11 mouse cellular contexts compared by ENCODE assay signal in the genomic region with DNA sequence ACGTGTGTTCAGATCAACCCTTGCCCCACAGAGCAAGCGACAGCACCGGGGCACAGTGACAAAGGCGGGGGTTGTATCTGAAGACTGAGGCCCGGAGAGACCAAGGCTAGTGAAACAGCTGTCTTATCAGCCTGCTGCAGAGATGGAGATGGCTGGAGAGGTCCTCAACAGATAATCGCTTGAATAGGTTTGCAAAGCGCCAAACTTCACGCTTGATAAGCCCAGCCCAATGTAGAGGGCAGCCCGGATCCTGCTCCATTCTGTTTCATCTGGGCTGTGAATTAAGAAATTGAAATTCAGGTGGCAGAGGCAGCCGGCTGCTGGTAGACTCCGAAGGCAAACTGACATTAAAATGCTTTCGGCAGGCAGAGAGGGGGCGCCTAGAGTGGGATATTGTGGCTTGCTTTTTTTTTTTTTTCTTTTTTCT. TPM values are rescaled to one million over a fixed set of nuclear protein-coding genes. Genes with fewer than 3 reads are reported as not detected.
DNase-seq lines count a peak whose midpoint lies in the region; ATAC-seq and TF ChIP-seq lines count a peak whose summit lies in the region.
"Had no signal": no experiment of that assay in that cellular context is flagged by ENCODE, and none has a peak within 500 bp of the region (broad histone marks: within the 10 kb centered on the region; RNA-seq: fewer than 3 reads in every experiment).

No protein-coding gene starts in this region.

- ATAC-seq in forebrain, embryonic 15.5 days (replicated peaks), result peak; percentile 1; the same call in 1 of the 2 replicates
- ATAC-seq in midbrain, embryonic 11.5 days (ENCODE audit: low FRiP score), result peak; percentile 60
- no peak for ATAC-seq in kidney, embryonic 15.5 days (replicated peaks; ENCODE audit: low FRiP score)
- ATAC-seq: intestine, postnatal 0 days had no signal

- H3K4me2 ChIP-seq in forebrain, embryonic 15.5 days (replicated peaks), result peak overlapping the region; percentile 86
- H3K4me2 ChIP-seq in midbrain, embryonic 11.5 days, result peak overlapping the region; percentile 58
- no peak overlapping the region for H3K4me2 ChIP-seq in kidney, embryonic 15.5 days

- DNase-seq in right cerebral cortex, postnatal 4 days, result peak; percentile 33
- no peak for DNase-seq in right cerebral cortex, adult 2 months (ENCODE audit: low spot score in 2 of 2)
- DNase-seq in midbrain, embryonic 11.5 days (ENCODE audit: low spot score, missing footprints), result peak; percentile 92
- DNase-seq in retina, postnatal 1 day, result peak; percentile 44
- no peak for DNase-seq in lung, adult 2 months
- no peak for DNase-seq in yolk sac, embryonic 10.5 days (ENCODE audit: low spot score)
- DNase-seq: cerebellum, adult 8-10 months; lung, postnatal 10 days had no signal

- peaks cover 27% of the 10 kb centered on the region for H3K4me1 ChIP-seq in forebrain, embryonic 15.5 days
- H3K4me1 ChIP-seq in midbrain, embryonic 11.5 days (ENCODE audit: control insufficient read depth, insufficient read depth, low read length), result peaks cover 16% of the 10 kb centered on the region
- no peaks in the 10 kb centered on the region for H3K4me1 ChIP-seq in lung, adult 2 months (ENCODE audit: control insufficient read depth, insufficient read depth, low read length)
- peaks cover 5% of the 10 kb centered on the region; the same call in 1 of the 2 replicates for H3K4me1 ChIP-seq in kidney, embryonic 15.5 days

- no peak for TF ChIP-seq CTCF in lung, adult 2 months (IDR thresholded peaks at IDR 0.05; ENCODE audit: insufficient read depth, low read length)

- H3K4me3 ChIP-seq in forebrain, embryonic 15.5 days, result peak overlapping the region; percentile 42
- H3K4me3 ChIP-seq in midbrain, embryonic 11.5 days (ENCODE audit: low read depth, low read length), result peak overlapping the region; percentile 28
- no peak overlapping the region for H3K4me3 ChIP-seq in lung, adult 2 months (replicated peaks; ENCODE audit: extremely low read depth, low read depth, low read length)
- H3K4me3 ChIP-seq in kidney, embryonic 15.5 days (replicated peaks), result no peak overlapping the region

- no peaks in the 10 kb centered on the region for H3K36me3 ChIP-seq in forebrain, embryonic 15.5 days
- no peaks in the 10 kb centered on the region for H3K36me3 ChIP-seq in midbrain, embryonic 11.5 days (ENCODE audit: control insufficient read depth, insufficient read depth, low read length)
- H3K36me3 ChIP-seq in kidney, embryonic 15.5 days, result no peaks in the 10 kb centered on the region

- WGBS in forebrain, embryonic 15.5 days, result under 1% methylated on average over 13 of the region's 13 CpGs
- WGBS in midbrain, embryonic 11.5 days, result under 1% methylated on average over 13 of the region's 13 CpGs
- 4% methylated on average over 13 of the region's 13 CpGs for WGBS in lung, adult 2 months
- 3% methylated on average over 13 of the region's 13 CpGs for WGBS in kidney, embryonic 15.5 days

- no peaks in the 10 kb centered on the region for H3K9me3 ChIP-seq in forebrain, embryonic 15.5 days
- H3K9me3 ChIP-seq in midbrain, embryonic 11.5 days (ENCODE audit: control insufficient read depth, low read length), result no peaks in the 10 kb centered on the region
- H3K9me3 ChIP-seq in kidney, embryonic 15.5 days (replicated peaks), result no peaks in the 10 kb centered on the region

- no peak for TF ChIP-seq POLR2A in lung, adult 2 months (IDR thresholded peaks at IDR 0.05; ENCODE audit: borderline replicate concordance, extremely low read depth, low read depth, low read length)

- H3K27ac ChIP-seq in forebrain, embryonic 15.5 days (replicated peaks), result peak overlapping the region; percentile 59; the same call in 1 of the 2 replicates
- peak overlapping the region; percentile 37; the same call in 1 of the 2 replicates for H3K27ac ChIP-seq in midbrain, embryonic 11.5 days (ENCODE audit: low read depth, low read length)
- H3K27ac ChIP-seq in kidney, embryonic 15.5 days, result no peak overlapping the region

- peak overlapping the region; percentile 52 for H3K9ac ChIP-seq in forebrain, embryonic 15.5 days (replicated peaks)
- H3K9ac ChIP-seq in midbrain, embryonic 11.5 days (ENCODE audit: low read length), result peak overlapping the region; percentile 43; the same call in 1 of the 2 replicates
- H3K9ac ChIP-seq in kidney, embryonic 15.5 days, result no peak overlapping the region

- H3K27me3 ChIP-seq in forebrain, embryonic 15.5 days, result no peaks in the 10 kb centered on the region
- H3K27me3 ChIP-seq in midbrain, embryonic 11.5 days (ENCODE audit: control insufficient read depth, insufficient read depth, low read length), result no peaks in the 10 kb centered on the region
- peaks cover 42% of the 10 kb centered on the region for H3K27me3 ChIP-seq in kidney, embryonic 15.5 days

RNA-seq across cellular contexts. Expression of a gene that starts 19.4 kb away (rescaled TPM):
- 144 TPM in 2 replicates for polyA plus RNA-seq in forebrain, embryonic 15.5 days (2015; fragmentation: Nextera tagmentation; extraction: Ambion mirVana)
- 93.7 and 103 TPM in 2 replicates for polyA plus RNA-seq in midbrain, embryonic 11.5 days (2014; fragmentation: Nextera tagmentation; extraction: Ambion mirVana)
- polyA plus RNA-seq in lung, adult 2 months (2012; rRNA removed), result 0.09 TPM in 1 of 2 replicates, not detected in the other
- polyA plus RNA-seq in kidney, embryonic 15.5 days (2015; fragmentation: Nextera tagmentation; extraction: Ambion mirVana), result 3.1 and 6.6 TPM in 2 replicates

Comparison
In these comparisons a context has a peak if more than half of its experiments do, and no peak if none do; other contexts are left out.
1. DNase-seq: peak in right cerebral cortex, postnatal 4 days (single experiment), midbrain, embryonic 11.5 days (single experiment) and retina, postnatal 1 day (single experiment); none in right cerebral cortex, adult 2 months (0 of 2), lung, adult 2 months (single experiment) and yolk sac, embryonic 10.5 days (single experiment).
2. H3K4me3 ChIP-seq: peak in forebrain, embryonic 15.5 days (single experiment) and midbrain, embryonic 11.5 days (single experiment); none in lung, adult 2 months (single experiment) and kidney, embryonic 15.5 days (single experiment).
3. RNA of a gene that starts 19.4 kb away (polyA plus RNA-seq): 144 TPM in forebrain, embryonic 15.5 days and 93.7 to 103 TPM in midbrain, embryonic 11.5 days; 3.1 to 6.6 TPM in kidney, embryonic 15.5 days and 0.09 TPM in lung, adult 2 months; every median in the first group is over 10 times any median in the second.